Mouse (Mus musculus): ENCODE measurements at regions not wholly inside any gene's neighbourhood (a gene's known extent, or its start where the extent isn't known, plus 50 kb on each side); places are given as distances from the start of the nearest gene placed in this dataset.

- no peak for TF ChIP-seq CTCF (IDR thresholded peaks at IDR 0.05; ENCODE audit: extremely low read depth, insufficient read depth, insufficient read length, insufficient replicate concordance)
- TF ChIP-seq POLR2A (IDR thresholded peaks at IDR 0.05; ENCODE audit: low read depth, low read length): no peak
Measured at GRCm38 (mm10) chr8:89566986-89567385, 523.0 kb upstream of the Sall1 start.
